Mouse (Mus musculus): ENCODE results near the gene Khdc4. TPM values are rescaled to one million over a fixed set of nuclear protein-coding genes. Genes with fewer than 3 reads are reported as not detected.

Gene Khdc4
- polyA plus RNA-seq, 1 experiment from 2014 or later, result 71.4 TPM

GRCm38 (mm10) chr3:88756276-88756675, 70.7 kb downstream of the Khdc4 start:
- no peak for ATAC-seq (replicated peaks; ENCODE audit: low FRiP score, low read depth)
- no peak overlapping the region for H3K4me3 ChIP-seq (replicated peaks; ENCODE audit: low read depth, low read length)
- H3K4me2 ChIP-seq (ENCODE audit: low read length), result no peak overlapping the region
- DNase-seq (ENCODE audit: low spot score), result no peak
- 30% methylated on average over 4 of the region's 4 CpGs for WGBS
- no peaks in the 10 kb centered on the region for H3K9me3 ChIP-seq (replicated peaks; ENCODE audit: low read length)
- H3K27me3 ChIP-seq (ENCODE audit: insufficient read depth, low read length), result no peaks in the 10 kb centered on the region
- H3K9ac ChIP-seq (ENCODE audit: low read depth, low read length), result no peak overlapping the region
- H3K4me1 ChIP-seq (replicated peaks; ENCODE audit: insufficient read depth, low read length), result peaks cover 8% of the 10 kb centered on the region; the same call in 1 of the 2 replicates
- no peaks in the 10 kb centered on the region for H3K36me3 ChIP-seq (ENCODE audit: insufficient read depth, low read length)
- TF ChIP-seq CTCF (IDR thresholded peaks at IDR 0.05; ENCODE audit: low read depth), result no peak
- 0 out of 2 replicates have a peak overlapping the region, but pooled peaks have one; percentile 9 for H3K27ac ChIP-seq

GRCm38 (mm10) chr3:88758045-88758500, 72.5 kb downstream of the Khdc4 start:
- ATAC-seq (replicated peaks; ENCODE audit: low FRiP score, low read depth) (no peak), DNase-seq (ENCODE audit: low spot score) (peak; percentile 79)
- H3K9me3 ChIP-seq (replicated peaks; ENCODE audit: low read length), result no peaks in the 10 kb centered on the region
- WGBS, result 11% methylated on average over 5 of the region's 5 CpGs
- TF ChIP-seq CTCF (IDR thresholded peaks at IDR 0.05; ENCODE audit: low read depth), result no peak
- 0 out of 2 replicates have a peak, but pooled peaks cover 2% of the 10 kb centered on the region for H3K36me3 ChIP-seq (ENCODE audit: insufficient read depth, low read length)
- H3K4me1 ChIP-seq (replicated peaks; ENCODE audit: insufficient read depth, low read length), result peaks cover 8% of the 10 kb centered on the region; the same call in 1 of the 2 replicates
- no peak overlapping the region for H3K4me3 ChIP-seq (replicated peaks; ENCODE audit: low read depth, low read length)
- H3K4me2 ChIP-seq (ENCODE audit: low read length), result 0 out of 2 replicates have a peak overlapping the region, but pooled peaks have one; percentile 1
- no peaks in the 10 kb centered on the region for H3K27me3 ChIP-seq (ENCODE audit: insufficient read depth, low read length)
- peak overlapping the region; percentile 38 for H3K27ac ChIP-seq
- peak overlapping the region; percentile 18; the same call in 1 of the 2 replicates for H3K9ac ChIP-seq (ENCODE audit: low read depth, low read length)

- Histone ChIP-seq H3K9ac (ENCODE audit: low read depth, low read length) (no peak overlapping the region), H3K27me3 (ENCODE audit: insufficient read depth, low read length) (no peaks in the 10 kb centered on the region), H3K4me3 (replicated peaks; ENCODE audit: low read depth, low read length) (no peak overlapping the region), H3K36me3 (ENCODE audit: insufficient read depth, low read length) (0 out of 2 replicates have a peak, but pooled peaks cover 2% of the 10 kb centered on the region), H3K4me2 (ENCODE audit: low read length) (no peak overlapping the region), H3K9me3 (replicated peaks; ENCODE audit: low read length) (no peaks in the 10 kb centered on the region), H3K4me1 (replicated peaks; ENCODE audit: insufficient read depth, low read length) (peaks cover 8% of the 10 kb centered on the region; the same call in 1 of the 2 replicates), H3K27ac (no peak overlapping the region)
- DNase-seq (ENCODE audit: low spot score) (no peak), ATAC-seq (replicated peaks; ENCODE audit: low FRiP score, low read depth) (no peak)
- WGBS, result 94% methylated on average over 19 of the region's 19 CpGs
- no peak for TF ChIP-seq CTCF (IDR thresholded peaks at IDR 0.05; ENCODE audit: low read depth)
Measured at GRCm38 (mm10) chr3:88761619-88762018, 76.0 kb downstream of the Khdc4 start.

- peaks cover 8% of the 10 kb centered on the region; the same call in 1 of the 2 replicates for H3K4me1 ChIP-seq (replicated peaks; ENCODE audit: insufficient read depth, low read length)
- 0 out of 2 replicates have a peak, but pooled peaks cover 2% of the 10 kb centered on the region for H3K36me3 ChIP-seq (ENCODE audit: insufficient read depth, low read length)
- no peak overlapping the region for H3K9ac ChIP-seq (ENCODE audit: low read depth, low read length)
- H3K27me3 ChIP-seq (ENCODE audit: insufficient read depth, low read length), result no peaks in the 10 kb centered on the region
- no peak overlapping the region for H3K4me2 ChIP-seq (ENCODE audit: low read length)
- H3K4me3 ChIP-seq (replicated peaks; ENCODE audit: low read depth, low read length), result no peak overlapping the region
- DNase-seq (ENCODE audit: low spot score), result no peak
- H3K9me3 ChIP-seq (replicated peaks; ENCODE audit: low read length), result no peaks in the 10 kb centered on the region
- peak; percentile 34; the same call in 1 of the 2 replicates for TF ChIP-seq CTCF (IDR thresholded peaks at IDR 0.05; ENCODE audit: low read depth)
- no peak for ATAC-seq (replicated peaks; ENCODE audit: low FRiP score, low read depth)
- no peak overlapping the region for H3K27ac ChIP-seq
- WGBS, result 74% methylated on average over 6 of the region's 6 CpGs
Measured at GRCm38 (mm10) chr3:88762401-88762831, 76.8 kb downstream of the Khdc4 start.

Other genes starting within 250 kb of the Khdc4 start
- gene Sema4a, start 224.6 kb upstream of the Khdc4 start, polyA plus RNA-seq (2015; fragmentation: Nextera tagmentation; extraction: Ambion mirVana), result 32.6 and 33.3 TPM in 2 replicates
- gene Lmna, start 175.8 kb upstream of the Khdc4 start, polyA plus RNA-seq (2015; fragmentation: Nextera tagmentation; extraction: Ambion mirVana), result 99.3 and 108 TPM in 2 replicates
- 12.5 and 13.8 TPM in 2 replicates for gene Mex3a, start 153.4 kb upstream of the Khdc4 start, polyA plus RNA-seq (2015; fragmentation: Nextera tagmentation; extraction: Ambion mirVana)
- gene Rab25, start 137.5 kb upstream of the Khdc4 start, polyA plus RNA-seq (2015; fragmentation: Nextera tagmentation; extraction: Ambion mirVana), result 27.4 and 28.9 TPM in 2 replicates
- 164 and 173 TPM in 2 replicates for gene Lamtor2, start 132.7 kb upstream of the Khdc4 start, polyA plus RNA-seq (2015; fragmentation: Nextera tagmentation; extraction: Ambion mirVana)
- 35.1 and 35.9 TPM in 2 replicates for gene Ubqln4, start 132.0 kb upstream of the Khdc4 start, polyA plus RNA-seq (2015; fragmentation: Nextera tagmentation; extraction: Ambion mirVana)
- 294 and 311 TPM in 2 replicates for gene Ssr2, start 109.9 kb upstream of the Khdc4 start, polyA plus RNA-seq (2015; fragmentation: Nextera tagmentation; extraction: Ambion mirVana)
- 53.7 and 65.4 TPM in 2 replicates for gene Arhgef2, start 79.8 kb upstream of the Khdc4 start, polyA plus RNA-seq (2015; fragmentation: Nextera tagmentation; extraction: Ambion mirVana)
- not detected in 2 replicates for gene Rxfp4, start 32.7 kb upstream of the Khdc4 start, polyA plus RNA-seq (2015; fragmentation: Nextera tagmentation; extraction: Ambion mirVana)
- gene Rit1, start 31.0 kb downstream of the Khdc4 start, polyA plus RNA-seq (2015; fragmentation: Nextera tagmentation; extraction: Ambion mirVana), result 58.6 and 62.5 TPM in 2 replicates
- 8.8 and 9.1 TPM in 2 replicates for gene Syt11, start 89.4 kb downstream of the Khdc4 start, polyA plus RNA-seq (2015; fragmentation: Nextera tagmentation; extraction: Ambion mirVana)
- gene Gon4l, start 149.4 kb downstream of the Khdc4 start, polyA plus RNA-seq (2015; fragmentation: Nextera tagmentation; extraction: Ambion mirVana), result 5.9 and 6.0 TPM in 2 replicates
- gene Msto1, start 228.2 kb downstream of the Khdc4 start, polyA plus RNA-seq (2015; fragmentation: Nextera tagmentation; extraction: Ambion mirVana), result 53.1 and 58.0 TPM in 2 replicates

All from kidney, postnatal 0 days (tissue).